Mouse (Mus musculus) lung, embryonic 15.5 days (tissue): Measurements from ENCODE around the gene Fam19a3. TPM values are rescaled to one million over a fixed set of nuclear protein-coding genes. Genes with fewer than 3 reads are reported as not detected.
"Not testable (repeated sequence)": the region's sequence is repeated elsewhere in the genome, so short reads cannot be mapped to it uniquely, and the experiment has no call there.

Experiments
- ATAC-seq: fragments of 200-750 bp; cut with Nextera tagmentation; 2 replicates; pipeline ENCODE4 v1.8.0; 2017; ENCODE audit warnings: moderate number of reproducible peaks, borderline replicate concordance; ENCODE audit not compliant: low FRiP score, low TSS enrichment; ENCODE audit errors: extremely low read depth
- H3K27ac ChIP-seq: fragments of 300-500 bp; sonication (generic); 2 replicates; pipeline ENCODE4 v1.5.1; 2015; ENCODE audit warnings: moderate library complexity, mild to moderate bottlenecking, inconsistent platforms
- H3K27me3 ChIP-seq: fragments of 300-500 bp; sonication (generic); 2 replicates; pipeline ENCODE4 v1.6.1; 2015; ENCODE audit warnings: inconsistent platforms
- H3K36me3 ChIP-seq: fragments of 300-500 bp; sonication (generic); 2 replicates; pipeline ENCODE4 v1.6.1; 2015; ENCODE audit warnings: inconsistent platforms
- H3K4me1 ChIP-seq: fragments of 300-500 bp; sonication (generic); 2 replicates; pipeline ENCODE4 v1.6.1; 2015; ENCODE audit warnings: inconsistent platforms
- H3K4me2 ChIP-seq: fragments of 300-500 bp; sonication (generic); 2 replicates; pipeline ENCODE4 v1.6.1; 2015; ENCODE audit warnings: inconsistent platforms, mild to moderate bottlenecking, moderate library complexity
- H3K4me3 ChIP-seq: fragments of 300-500 bp; sonication (generic); 2 replicates; pipeline ENCODE4 v1.5.1; 2015; ENCODE audit warnings: mild to moderate bottlenecking, inconsistent platforms
- H3K9ac ChIP-seq: fragments of 300-500 bp; sonication (generic); 2 replicates; pipeline ENCODE4 v1.6.1; 2015; ENCODE audit warnings: inconsistent platforms
- H3K9me3 ChIP-seq: fragments of 300-500 bp; sonication (generic); 2 replicates; pipeline ENCODE4 v1.6.1; 2016; ENCODE audit warnings: inconsistent platforms
- WGBS: fragments of 180-500 bp; shearing (Covaris S2); methylation state at CpG from one replicate; pipeline ENCODE4 v1.1.7; 2015; 5-methylcytosine and 5-hydroxymethylcytosine counted together
- polyA plus RNA-seq: library from polyadenylated mRNA; unstranded; fragments of >200 nt; fragmentation: Nextera tagmentation; extraction: Ambion mirVana; gene quantifications from 2 replicates; pipeline ENCODE4 v1.2.1, GENCODE M21; 2015

Gene Fam19a3
- polyA plus RNA-seq: 0.17 TPM in 1 of 2 replicates, not detected in the other

DNA sequence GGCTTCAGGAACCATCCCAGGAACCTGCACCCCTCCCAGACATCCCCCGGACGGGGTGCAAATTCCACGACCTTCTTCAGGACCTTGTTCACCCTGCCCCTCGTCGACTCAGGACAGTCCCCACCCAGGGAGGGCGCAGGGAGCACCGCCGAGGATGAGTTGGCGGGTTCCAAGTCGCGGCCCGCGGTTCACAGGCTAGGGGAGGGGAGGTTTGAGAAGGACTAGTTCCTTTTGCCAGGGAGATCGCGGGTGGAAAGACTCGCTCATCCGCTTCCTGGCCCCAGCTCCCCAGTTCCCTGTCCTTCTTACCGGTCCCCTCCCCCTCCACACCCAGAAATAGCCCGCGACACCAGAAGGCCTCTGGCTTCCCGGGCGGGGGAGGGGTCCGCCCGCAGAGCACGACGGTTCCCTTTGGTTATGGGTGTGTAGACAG lies at the start of gene Fam19a3:
Gene Fam19a3, minus strand, starts transcription at position 370 of the 433 bp plus-strand sequence.
- Histone ChIP-seq H3K27ac (no peak within 1 kb of the TSS), H3K27me3 (peaks cover 74% of the 10 kb centered on the region)

DNA sequence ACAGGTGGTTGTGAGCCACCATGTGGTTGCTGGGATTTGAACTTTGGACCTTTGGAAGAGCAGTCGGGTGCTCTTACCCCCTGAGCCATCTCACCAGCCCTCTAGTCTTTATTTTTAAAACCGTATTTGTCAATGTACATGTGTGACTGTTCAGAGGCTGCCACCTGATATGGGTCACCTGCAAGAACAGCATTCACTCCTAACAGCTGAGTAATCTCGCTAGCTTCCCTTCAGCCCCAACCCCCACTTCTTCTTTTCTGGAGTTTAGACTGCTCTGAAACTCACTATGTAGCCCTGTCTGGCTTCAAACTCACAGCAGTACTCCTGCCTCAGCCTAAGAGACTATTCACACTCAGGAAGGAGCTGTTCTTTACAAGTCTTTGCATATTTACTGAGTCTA lies 40.8 kb upstream of the Fam19a3 start:
- H3K36me3 ChIP-seq: peaks cover 33% of the 10 kb centered on the region
- WGBS: 80% methylated on average over 3 of the region's 3 CpGs
- H3K27me3 ChIP-seq: no peaks in the 10 kb centered on the region
- no peak overlapping the region for H3K4me2 ChIP-seq
- no peak overlapping the region for H3K4me3 ChIP-seq
- peaks cover 11% of the 10 kb centered on the region for H3K4me1 ChIP-seq
- H3K9ac ChIP-seq: no peak overlapping the region
- ATAC-seq: no peak
- no peaks in the 10 kb centered on the region for H3K9me3 ChIP-seq
- H3K27ac ChIP-seq: no peak overlapping the region

More for the DNA sequence above, at the start of gene Fam19a3:
- ATAC-seq: 0 out of 2 replicates have a peak, but pooled peaks have one; percentile 1
- Histone ChIP-seq H3K4me2 (peak within 1 kb of the TSS; percentile 98), H3K36me3 (no peaks in the 10 kb centered on the region), H3K9me3 (no peaks in the 10 kb centered on the region), H3K9ac (peak within 1 kb of the TSS; percentile 34; the same call in 1 of the 2 replicates), H3K4me1 (peaks cover 29% of the 10 kb centered on the region), H3K4me3 (peak within 1 kb of the TSS; percentile 49)
- WGBS: under 1% methylated on average over 26 of the region's 26 CpGs

- H3K9me3 ChIP-seq: no peaks in the 10 kb centered on the region
- H3K4me2 ChIP-seq: no peak overlapping the region
- H3K4me3 ChIP-seq: no peak overlapping the region
- ATAC-seq: no peak
- H3K27ac ChIP-seq: no peak overlapping the region
- H3K4me1 ChIP-seq: peaks cover 29% of the 10 kb centered on the region
- H3K9ac ChIP-seq: no peak overlapping the region
- H3K27me3 ChIP-seq: no peaks in the 10 kb centered on the region
- WGBS: 46% methylated on average over 1 of the region's 1 CpGs
- H3K36me3 ChIP-seq: peaks cover 17% of the 10 kb centered on the region
Observed at GRCm38 (mm10) chr3:104820426-104820825, 38.8 kb upstream of the Fam19a3 start.

- Histone ChIP-seq H3K27me3 (no peaks in the 10 kb centered on the region), H3K9ac (peak overlapping the region; percentile 85; the same call in 1 of the 2 replicates), H3K4me1 (peaks cover 33% of the 10 kb centered on the region), H3K27ac (peak overlapping the region; percentile 93), H3K4me2 (peak overlapping the region; percentile 69), H3K4me3 (peak overlapping the region; percentile 79), H3K36me3 (peaks cover 13% of the 10 kb centered on the region; the same call in 1 of the 2 replicates), H3K9me3 (no peaks in the 10 kb centered on the region)
- 5% methylated on average over 3 of the region's 3 CpGs for WGBS
- ATAC-seq: no peak
Observed at GRCm38 (mm10) chr3:104818749-104819134, 37.1 kb upstream of the Fam19a3 start.

- no peaks in the 10 kb centered on the region for H3K27me3 ChIP-seq
- H3K4me3 ChIP-seq: peak within 1 kb of the TSS; percentile 79
- WGBS: 0% methylated on average over 34 of the region's 40 CpGs
- H3K27ac ChIP-seq: peak within 1 kb of the TSS; percentile 93
- peak; percentile 87 for ATAC-seq
- peak within 1 kb of the TSS; percentile 69 for H3K4me2 ChIP-seq
- peak within 1 kb of the TSS; percentile 85 for H3K9ac ChIP-seq
- H3K9me3 ChIP-seq: no peaks in the 10 kb centered on the region
- H3K4me1 ChIP-seq: peaks cover 33% of the 10 kb centered on the region
- peaks cover 13% of the 10 kb centered on the region; the same call in 1 of the 2 replicates for H3K36me3 ChIP-seq
Observed at GRCm38 (mm10) chr3:104817991-104818748, 36.5 kb upstream of the Fam19a3 start, which contains the start of gene Mov10. Gene Mov10 (minus strand): TSS chr3:104818563.

- Histone ChIP-seq H3K4me1 (peaks cover 33% of the 10 kb centered on the region), H3K36me3 (peaks cover 10% of the 10 kb centered on the region; the same call in 1 of the 2 replicates)
- 0% methylated on average over 45 of the region's 46 CpGs for WGBS
Observed at GRCm38 (mm10) chr3:104817481-104817990, 35.9 kb upstream of the Fam19a3 start.

DNA sequence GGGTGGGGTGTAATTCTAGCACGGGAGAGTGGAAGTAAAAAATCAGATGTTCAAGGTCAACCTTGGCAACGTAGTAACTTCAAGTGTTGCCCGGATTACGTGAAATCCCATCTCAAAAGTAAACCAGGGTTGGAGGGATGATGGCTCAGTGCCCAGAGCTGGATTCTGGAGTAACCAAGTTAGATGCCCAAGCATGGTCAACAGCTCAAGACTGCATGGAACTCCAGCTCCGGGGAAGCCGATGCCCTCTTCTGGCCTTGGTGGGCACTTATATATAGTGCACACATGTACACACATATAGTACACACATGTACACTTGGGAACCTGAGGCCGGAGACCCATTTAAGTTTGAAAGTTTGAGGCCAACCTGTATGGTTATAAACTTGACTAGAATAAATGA lies 34.5 kb upstream of the Fam19a3 start:
- no peaks in the 10 kb centered on the region for H3K9me3 ChIP-seq
- no peak overlapping the region for H3K4me3 ChIP-seq
- peaks cover under 1% of the 10 kb centered on the region; the same call in 1 of the 2 replicates for H3K36me3 ChIP-seq
- ATAC-seq: no peak
- H3K9ac ChIP-seq: no peak overlapping the region
- peaks cover 33% of the 10 kb centered on the region for H3K4me1 ChIP-seq
- no peaks in the 10 kb centered on the region for H3K27me3 ChIP-seq
- WGBS: 91% methylated on average over 7 of the region's 7 CpGs
- no peak overlapping the region for H3K4me2 ChIP-seq
- H3K27ac ChIP-seq: no peak overlapping the region

More at GRCm38 (mm10) chr3:104817481-104817990, 35.9 kb upstream of the Fam19a3 start:
- peak; percentile 81 for ATAC-seq
- peak overlapping the region; percentile 93 for H3K27ac ChIP-seq
- no peaks in the 10 kb centered on the region for H3K27me3 ChIP-seq
- H3K4me3 ChIP-seq: peak overlapping the region; percentile 79
- no peaks in the 10 kb centered on the region for H3K9me3 ChIP-seq
- peak overlapping the region; percentile 69 for H3K4me2 ChIP-seq
- H3K9ac ChIP-seq: peak overlapping the region; percentile 85

- H3K4me2 ChIP-seq: no peak overlapping the region
- 84% methylated on average over 2 of the region's 2 CpGs for WGBS
- peaks cover 33% of the 10 kb centered on the region for H3K4me1 ChIP-seq
- H3K27ac ChIP-seq: no peak overlapping the region
- H3K4me3 ChIP-seq: no peak overlapping the region
- no peak for ATAC-seq
- no peaks in the 10 kb centered on the region; the same call in 1 of the 2 replicates for H3K36me3 ChIP-seq
- no peaks in the 10 kb centered on the region for H3K9me3 ChIP-seq
- no peak overlapping the region for H3K9ac ChIP-seq
- no peaks in the 10 kb centered on the region for H3K27me3 ChIP-seq
Observed at GRCm38 (mm10) chr3:104815346-104815745, 33.7 kb upstream of the Fam19a3 start.

DNA sequence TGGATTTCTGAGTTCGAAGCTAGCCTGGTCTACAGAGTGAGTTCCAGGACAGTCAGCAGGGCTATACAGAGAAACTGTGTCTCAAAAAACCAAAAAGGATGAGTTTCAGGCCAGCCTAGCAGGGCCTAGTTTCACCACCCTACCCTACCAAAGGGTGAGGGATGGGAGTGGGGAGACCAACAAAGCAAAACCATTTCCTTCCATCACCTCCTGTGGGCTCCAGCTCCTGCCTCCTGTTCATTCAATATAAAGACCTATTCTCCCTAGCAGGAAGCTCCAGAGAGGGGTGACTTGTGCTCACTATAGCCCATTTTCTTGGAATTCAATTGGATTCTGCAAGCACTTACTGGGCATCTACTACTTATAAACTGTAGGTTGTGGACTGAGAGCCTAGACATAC lies 33.1 kb upstream of the Fam19a3 start:
- Histone ChIP-seq H3K36me3 (no peaks in the 10 kb centered on the region; the same call in 1 of the 2 replicates), H3K9ac (no peak overlapping the region), H3K27me3 (no peaks in the 10 kb centered on the region), H3K4me1 (peaks cover 33% of the 10 kb centered on the region), H3K27ac (no peak overlapping the region), H3K4me3 (no peak overlapping the region), H3K9me3 (no peaks in the 10 kb centered on the region), H3K4me2 (no peak overlapping the region)
- no peak for ATAC-seq
- 100% methylated on average over 1 of the region's 1 CpGs for WGBS

DNA sequence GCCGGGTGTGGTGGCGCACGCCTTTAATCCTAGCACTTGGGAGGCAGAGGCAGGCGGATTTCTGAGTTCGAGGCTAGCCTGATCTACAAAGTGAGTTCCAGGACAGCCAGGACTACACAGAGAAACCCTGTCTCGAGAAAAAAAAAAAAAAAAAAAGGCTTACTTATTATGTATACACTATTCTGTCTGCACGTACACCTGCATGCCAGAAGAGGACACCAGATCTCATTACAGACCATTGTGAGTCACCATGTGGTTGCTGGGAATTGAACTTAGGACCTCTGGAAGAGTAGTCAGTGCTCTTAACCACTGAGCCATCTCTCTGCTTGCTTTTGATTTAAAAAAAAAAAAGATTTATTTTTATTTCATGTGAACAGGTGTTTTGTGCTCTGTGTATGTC lies 31.6 kb upstream of the Fam19a3 start:
- WGBS: 90% methylated on average over 7 of the region's 7 CpGs
- H3K9me3 ChIP-seq, H3K4me3 ChIP-seq, H3K9ac ChIP-seq, H3K4me2 ChIP-seq, ATAC-seq, H3K27ac ChIP-seq, H3K36me3 ChIP-seq, H3K27me3 ChIP-seq: not testable (repeated sequence)
- peaks cover 22% of the 10 kb centered on the region for H3K4me1 ChIP-seq

DNA sequence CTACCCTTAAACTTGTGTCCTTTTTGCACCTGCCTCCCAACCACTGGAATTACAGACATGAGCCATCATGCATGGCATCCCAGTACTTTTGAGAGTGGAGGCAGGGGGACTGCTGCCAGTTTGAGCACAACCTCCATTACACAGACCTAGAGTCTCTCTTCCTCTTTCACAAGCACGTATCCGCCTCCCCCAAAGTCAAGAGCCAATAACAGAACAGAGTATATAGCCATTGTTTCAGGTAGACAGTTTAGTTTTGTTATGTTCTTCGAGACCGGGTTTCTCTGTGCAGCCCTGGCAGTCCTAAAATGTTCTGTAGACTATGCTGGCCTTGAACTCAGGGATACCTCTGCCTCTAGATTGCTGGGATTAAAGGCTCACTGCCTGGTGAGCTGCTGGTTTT lies 30.6 kb upstream of the Fam19a3 start:
- Histone ChIP-seq H3K27me3 (no peaks in the 10 kb centered on the region), H3K9ac (no peak overlapping the region), H3K4me3 (no peak overlapping the region), H3K4me2 (no peak overlapping the region), H3K9me3 (no peaks in the 10 kb centered on the region), H3K4me1 (peaks cover 22% of the 10 kb centered on the region), H3K36me3 (no peaks in the 10 kb centered on the region; the same call in 1 of the 2 replicates), H3K27ac (no peak overlapping the region)
- ATAC-seq: no peak
- 88% methylated on average over 4 of the region's 4 CpGs for WGBS

DNA sequence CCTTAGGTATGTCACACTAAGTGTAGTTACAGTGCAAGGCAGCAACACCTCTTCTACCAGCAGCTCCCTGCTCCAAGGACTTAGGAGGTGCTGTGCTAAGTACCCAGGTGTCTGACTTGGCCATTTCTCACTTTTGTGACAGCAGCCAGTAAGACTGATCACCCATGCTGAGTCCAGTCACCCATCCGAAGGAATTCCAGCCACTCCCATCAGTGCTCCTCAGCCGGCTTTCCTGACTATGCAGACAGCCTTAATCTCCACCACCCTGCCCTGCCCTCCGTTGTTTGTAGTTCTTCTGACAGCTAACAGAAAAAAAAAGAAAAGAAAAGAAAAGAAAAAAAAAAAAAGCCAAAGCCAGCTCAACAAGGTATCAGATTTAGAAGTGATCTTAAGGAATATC lies 30.1 kb upstream of the Fam19a3 start:
- H3K27me3 ChIP-seq: no peaks in the 10 kb centered on the region
- H3K36me3 ChIP-seq: no peaks in the 10 kb centered on the region; the same call in 1 of the 2 replicates
- no peak overlapping the region for H3K4me2 ChIP-seq
- H3K4me1 ChIP-seq: peaks cover 17% of the 10 kb centered on the region
- H3K4me3 ChIP-seq: no peak overlapping the region
- ATAC-seq: no peak
- WGBS: 35% methylated on average over 3 of the region's 3 CpGs
- H3K27ac ChIP-seq: no peak overlapping the region
- no peaks in the 10 kb centered on the region for H3K9me3 ChIP-seq
- no peak overlapping the region for H3K9ac ChIP-seq
